Mouse (Mus musculus) limb, embryonic 11.5 days (tissue): ENCODE data around the gene Slc46a1. TPM values are rescaled to one million over a fixed set of nuclear protein-coding genes. Genes with fewer than 3 reads are reported as not detected.

Experiments
- ATAC-seq: fragments of 200-750 bp; cut with Nextera tagmentation; 2 replicates; pipeline ENCODE4 v1.8.0; 2017; ENCODE audit warnings: low read depth; ENCODE audit not compliant: insufficient number of reproducible peaks, low FRiP score, low TSS enrichment
- DNase-seq: peaks from one replicate; pipeline ENCODE4 v3.0.0-alpha.2; 2015; ENCODE audit warnings: low spot score
- H3K27ac ChIP-seq: fragments of 300-500 bp; sonication (generic); replicated peaks from 2 replicates; pipeline ENCODE4 v1.5.1; 2014; ENCODE audit warnings: low read depth, mild to moderate bottlenecking, low read length
- H3K27me3 ChIP-seq: fragments of 300-500 bp; sonication (generic); 2 replicates; pipeline ENCODE4 v1.6.1; 2014; ENCODE audit warnings: mild to moderate bottlenecking, low read length, mixed read lengths; ENCODE audit not compliant: control insufficient read depth, insufficient read depth
- H3K36me3 ChIP-seq: fragments of 300-500 bp; sonication (generic); 2 replicates; pipeline ENCODE4 v1.6.1; 2014; ENCODE audit warnings: mild to moderate bottlenecking, low read length, moderate library complexity, mixed read lengths; ENCODE audit not compliant: control insufficient read depth, insufficient read depth
- H3K4me1 ChIP-seq: fragments of 300-500 bp; sonication (generic); 2 replicates; pipeline ENCODE4 v1.6.1; 2014; ENCODE audit warnings: low read length, mixed read lengths; ENCODE audit not compliant: control insufficient read depth, insufficient read depth
- H3K4me2 ChIP-seq: fragments of 300-500 bp; sonication (generic); 2 replicates; pipeline ENCODE4 v1.6.1; 2014; ENCODE audit warnings: low read depth, mild to moderate bottlenecking, moderate library complexity; ENCODE audit not compliant: severe bottlenecking
- H3K4me3 ChIP-seq: fragments of 300-500 bp; sonication (generic); 2 replicates; pipeline ENCODE4 v1.5.1; 2014; ENCODE audit warnings: low read depth, low read length
- H3K9ac ChIP-seq: fragments of 300-500 bp; sonication (generic); 2 replicates; pipeline ENCODE4 v1.6.1; 2014; ENCODE audit warnings: mild to moderate bottlenecking, low read length
- H3K9me3 ChIP-seq: fragments of 300-500 bp; sonication (generic); 2 replicates; pipeline ENCODE4 v1.6.1; 2016; ENCODE audit warnings: low read length; ENCODE audit not compliant: control insufficient read depth
- WGBS: fragments of 180-500 bp; shearing (Covaris S2); extraction: QIAGEN DNeasy Blood & Tissue Kit; methylation state at CpG from one replicate; pipeline ENCODE4 v1.1.7; 2014; 5-methylcytosine and 5-hydroxymethylcytosine counted together
- polyA plus RNA-seq: library from polyadenylated mRNA; unstranded; fragments of >200 nt; fragmentation: Nextera tagmentation; extraction: Ambion mirVana; gene quantifications from 2 replicates; pipeline ENCODE4 v1.2.1, GENCODE M21; 2014

Slc46a1 gene
- 14.9 and 16.2 TPM in 2 replicates for polyA plus RNA-seq

GRCm38 (mm10) chr11:78465568-78466180 lies at the start of gene Slc46a1:
TSS of gene Slc46a1 (plus strand) at chr11:78465697.
- DNase-seq (peak; percentile 93), ATAC-seq (peak; percentile 96)
- H3K4me2 ChIP-seq = peak within 1 kb of the TSS; percentile 91
- peak within 1 kb of the TSS; percentile 90 for H3K27ac ChIP-seq
- no peaks in the 10 kb centered on the region for H3K27me3 ChIP-seq
- under 1% methylated on average over 41 of the region's 41 CpGs for WGBS
- no peaks in the 10 kb centered on the region for H3K9me3 ChIP-seq
- no peaks in the 10 kb centered on the region for H3K36me3 ChIP-seq
- H3K4me3 ChIP-seq = peak within 1 kb of the TSS; percentile 78
- H3K9ac ChIP-seq = peak within 1 kb of the TSS; percentile 86
- 0 out of 2 replicates have a peak, but pooled peaks cover 3% of the 10 kb centered on the region for H3K4me1 ChIP-seq

GRCm38 (mm10) chr11:78416854-78417253 lies 48.6 kb upstream of the Slc46a1 start:
- ATAC-seq (no peak), DNase-seq (no peak)
- Histone ChIP-seq H3K9me3 (no peaks in the 10 kb centered on the region), H3K36me3 (no peaks in the 10 kb centered on the region), H3K27me3 (no peaks in the 10 kb centered on the region), H3K4me2 (no peak overlapping the region), H3K9ac (no peak overlapping the region), H3K4me1 (no peaks in the 10 kb centered on the region), H3K4me3 (no peak overlapping the region), H3K27ac (no peak overlapping the region)
- 74% methylated on average over 6 of the region's 6 CpGs for WGBS

GRCm38 (mm10) chr11:78420263-78420889 lies 45.1 kb upstream of the Slc46a1 start:
- no peaks in the 10 kb centered on the region for H3K9me3 ChIP-seq
- no peak overlapping the region for H3K4me2 ChIP-seq
- H3K27ac ChIP-seq = no peak overlapping the region
- ATAC-seq (no peak), DNase-seq (no peak)
- no peaks in the 10 kb centered on the region for H3K36me3 ChIP-seq
- no peaks in the 10 kb centered on the region for H3K4me1 ChIP-seq
- H3K9ac ChIP-seq = no peak overlapping the region
- no peaks in the 10 kb centered on the region for H3K27me3 ChIP-seq
- 66% methylated on average over 12 of the region's 12 CpGs for WGBS
- H3K4me3 ChIP-seq = no peak overlapping the region

DNA sequence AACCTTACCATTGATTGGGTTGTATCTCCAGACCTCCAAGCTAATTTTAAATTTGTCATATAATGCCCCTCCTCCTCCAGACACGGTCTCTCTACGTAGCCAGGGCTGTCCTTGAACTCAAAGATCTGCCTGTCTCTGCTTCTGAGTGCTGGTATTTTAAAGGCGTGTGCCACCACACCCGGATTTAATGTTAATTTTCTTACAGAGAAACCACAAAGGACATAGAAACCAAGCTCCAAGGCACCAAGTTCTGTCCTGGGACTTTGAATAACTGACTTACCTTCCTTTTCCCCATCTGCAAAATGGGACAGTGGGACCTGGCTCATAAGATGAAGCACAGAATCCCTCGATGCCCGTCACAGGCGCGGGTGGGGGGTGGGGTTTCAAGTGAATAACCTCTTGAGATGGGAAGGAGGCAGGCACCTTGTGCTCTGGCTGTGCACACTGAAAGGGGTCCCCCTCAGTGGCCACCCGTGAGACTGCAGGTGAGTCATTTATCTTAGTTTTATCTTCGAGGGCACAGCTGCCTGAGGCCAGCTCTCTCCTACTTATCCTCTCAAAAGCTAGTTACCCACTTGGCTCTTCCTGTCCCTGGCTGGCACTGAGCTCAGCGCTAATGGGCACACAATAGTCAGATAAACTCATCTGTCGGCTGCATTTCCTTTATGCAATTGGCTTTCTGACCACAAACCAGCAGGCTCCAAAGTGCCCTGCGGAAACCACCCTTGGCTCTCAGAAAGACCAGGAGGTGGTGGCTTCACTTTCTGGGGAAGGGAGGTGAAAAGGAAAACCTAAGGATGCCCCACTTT lies 44.1 kb upstream of the Slc46a1 start:
- Histone ChIP-seq H3K27me3 (no peaks in the 10 kb centered on the region), H3K9ac (no peak overlapping the region), H3K36me3 (no peaks in the 10 kb centered on the region), H3K27ac (no peak overlapping the region), H3K4me3 (no peak overlapping the region), H3K9me3 (no peaks in the 10 kb centered on the region), H3K4me2 (no peak overlapping the region), H3K4me1 (no peaks in the 10 kb centered on the region)
- DNase-seq = no peak
- WGBS = 63% methylated on average over 13 of the region's 13 CpGs
- no peak for ATAC-seq

DNA sequence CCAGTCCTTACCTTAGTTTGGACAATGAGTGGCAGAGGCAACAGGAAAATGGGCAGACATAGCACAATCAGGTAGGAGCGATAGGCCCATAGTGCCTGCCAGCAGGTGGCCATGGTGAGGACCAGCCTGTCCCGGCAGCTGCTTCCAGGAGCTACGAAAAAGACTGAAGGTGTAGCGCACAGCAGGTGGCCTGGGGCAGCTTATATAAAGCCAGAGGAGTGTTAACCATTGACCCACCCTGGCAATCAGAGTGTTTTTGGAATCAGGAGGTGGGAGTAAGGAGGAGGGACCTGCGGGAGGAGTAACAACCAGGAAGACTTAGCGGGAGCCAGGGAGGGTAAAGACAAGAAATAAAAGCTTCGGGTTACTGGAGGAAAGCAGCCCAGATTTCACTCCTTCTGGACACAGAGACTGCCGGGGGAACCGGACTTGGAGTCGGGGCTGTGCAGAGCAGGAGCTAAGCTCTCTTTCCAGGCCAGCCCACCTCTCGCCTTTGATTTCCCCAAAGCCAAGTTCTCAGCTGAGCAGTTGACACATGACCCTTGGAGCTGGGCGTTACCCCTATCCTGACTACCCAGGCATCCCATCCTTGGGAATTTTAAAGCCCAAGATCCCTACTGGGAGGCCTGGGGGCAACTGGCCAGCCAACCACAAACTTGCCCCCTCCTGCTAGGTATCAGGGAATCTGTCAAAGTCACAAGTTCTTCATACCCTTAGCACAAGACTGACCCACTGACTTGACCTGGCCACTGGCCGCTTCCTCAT lies 43.3 kb upstream of the Slc46a1 start, which contains the start of gene Slc13a2:
Gene Slc13a2, minus strand, starts transcription at position 163 of the 765 bp plus-strand sequence.
- no peaks in the 10 kb centered on the region for H3K4me1 ChIP-seq
- no peak within 1 kb of the TSS for H3K4me2 ChIP-seq
- ATAC-seq = no peak
- no peak within 1 kb of the TSS for H3K4me3 ChIP-seq
- no peak for DNase-seq
- no peaks in the 10 kb centered on the region for H3K9me3 ChIP-seq
- H3K27ac ChIP-seq = no peak within 1 kb of the TSS
- no peak within 1 kb of the TSS for H3K9ac ChIP-seq
- no peaks in the 10 kb centered on the region for H3K36me3 ChIP-seq
- H3K27me3 ChIP-seq = no peaks in the 10 kb centered on the region
- WGBS = 18% methylated on average over 13 of the region's 13 CpGs

DNA sequence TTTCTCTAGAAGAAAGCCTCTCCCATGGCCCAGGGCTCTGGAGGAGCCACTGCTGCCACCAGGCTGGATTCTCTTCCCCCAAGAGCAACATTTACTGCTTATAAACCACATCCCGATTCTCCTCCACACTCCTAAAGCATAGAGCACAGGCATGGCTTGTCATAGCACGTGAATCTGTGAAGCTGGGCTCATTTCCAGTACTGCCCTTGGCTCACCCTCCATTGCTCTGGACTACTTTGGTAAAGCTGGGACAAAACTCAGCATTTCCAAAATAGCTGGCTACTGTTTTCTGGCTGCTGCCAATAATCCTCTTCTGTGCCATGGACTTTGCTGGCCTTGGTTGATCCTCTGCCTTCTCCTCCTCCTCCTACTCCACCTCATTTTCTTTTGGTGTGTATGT lies 41.1 kb upstream of the Slc46a1 start:
- Histone ChIP-seq H3K27ac (no peak overlapping the region), H3K27me3 (no peaks in the 10 kb centered on the region), H3K4me2 (no peak overlapping the region), H3K4me1 (no peaks in the 10 kb centered on the region), H3K9ac (no peak overlapping the region), H3K36me3 (no peaks in the 10 kb centered on the region), H3K9me3 (no peaks in the 10 kb centered on the region), H3K4me3 (no peak overlapping the region)
- ATAC-seq (no peak), DNase-seq (no peak)
- 83% methylated on average over 2 of the region's 2 CpGs for WGBS

- H3K27me3 ChIP-seq = no peaks in the 10 kb centered on the region
- H3K4me2 ChIP-seq = no peak overlapping the region
- WGBS = 79% methylated on average over 1 of the region's 1 CpGs
- H3K9ac ChIP-seq = no peak overlapping the region
- DNase-seq = no peak
- H3K4me1 ChIP-seq = no peaks in the 10 kb centered on the region
- ATAC-seq = no peak
- no peaks in the 10 kb centered on the region for H3K9me3 ChIP-seq
- no peaks in the 10 kb centered on the region for H3K36me3 ChIP-seq
- H3K4me3 ChIP-seq = no peak overlapping the region
- H3K27ac ChIP-seq = no peak overlapping the region
These were observed 39.9 kb upstream of the Slc46a1 start for GRCm38 (mm10) chr11:78425572-78425971.

- DNase-seq = no peak
- no peak overlapping the region for H3K9ac ChIP-seq
- H3K4me1 ChIP-seq = no peaks in the 10 kb centered on the region
- H3K4me3 ChIP-seq = no peak overlapping the region
- H3K36me3 ChIP-seq = no peaks in the 10 kb centered on the region
- H3K9me3 ChIP-seq = no peaks in the 10 kb centered on the region
- H3K4me2 ChIP-seq = no peak overlapping the region
- ATAC-seq = no peak
- H3K27ac ChIP-seq = no peak overlapping the region
- H3K27me3 ChIP-seq = no peaks in the 10 kb centered on the region
- 97% methylated on average over 6 of the region's 6 CpGs for WGBS
These were observed 37.8 kb upstream of the Slc46a1 start for GRCm38 (mm10) chr11:78427655-78428054.
